Mouse (Mus musculus): Measurements from ENCODE around the gene Atp1a3. TPM values are rescaled to one million over a fixed set of nuclear protein-coding genes. Genes with fewer than 3 reads are reported as not detected.

The Atp1a3 gene
- total RNA-seq, 4 experiments from 2014 or later, result 1,859 to 2,026 (median 1,901) TPM

DNA sequence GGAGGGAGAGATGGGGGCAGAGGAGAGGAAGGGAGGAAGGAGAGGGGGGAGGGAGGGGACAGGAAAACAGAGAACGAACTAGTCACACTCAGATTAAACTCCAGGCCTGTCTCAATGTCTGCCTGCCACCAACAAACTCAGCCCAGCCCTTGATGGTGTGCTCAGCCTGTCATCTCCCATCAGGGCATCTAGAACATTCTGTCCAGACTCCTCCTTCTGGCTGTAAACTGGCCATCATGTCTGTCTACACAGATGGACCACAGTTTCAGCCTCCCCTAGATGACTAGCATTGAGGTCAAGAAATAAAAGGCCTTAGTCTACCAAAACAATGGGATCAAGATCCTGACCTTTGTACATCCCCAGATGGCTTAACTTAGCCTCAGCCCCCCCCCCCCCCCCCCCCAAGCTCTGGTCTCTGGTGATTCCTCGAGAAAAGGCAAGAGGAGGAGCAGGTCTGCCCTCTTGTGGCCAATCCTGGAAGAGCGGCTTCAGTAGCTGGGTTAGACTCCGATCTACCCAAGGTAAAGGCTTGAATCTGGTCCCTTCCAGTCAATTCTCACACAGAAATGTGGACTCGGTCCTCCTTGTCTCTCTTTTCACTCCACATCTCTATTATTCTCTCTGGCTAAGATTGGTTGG is 40.7 kb downstream of the Atp1a3 start:
- peak; percentile 67 to 88 for DNase-seq (ENCODE audit: low spot score in 2 of 2)

DNA sequence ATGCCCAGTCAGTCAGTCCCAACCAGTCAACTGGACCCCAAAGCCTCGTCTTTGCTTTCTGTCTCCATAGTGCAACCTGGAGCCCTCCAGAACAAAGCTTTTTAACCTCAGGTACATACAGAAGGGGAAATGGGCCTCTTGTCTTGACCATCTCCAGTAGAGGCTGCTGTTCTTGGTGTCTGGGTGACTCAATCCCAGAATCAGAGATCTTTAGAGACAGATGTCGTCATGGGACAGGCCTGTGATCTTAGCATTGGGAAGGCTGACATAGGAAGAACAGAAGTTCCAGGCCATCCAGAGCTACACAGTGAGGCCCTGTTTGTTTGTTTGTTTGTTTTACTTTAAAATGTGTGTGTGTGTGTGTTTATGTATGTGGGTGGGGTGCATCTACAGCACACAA is 41.5 kb downstream of the Atp1a3 start:
- DNase-seq (ENCODE audit: low spot score in 2 of 2), result no peak

GRCm38 (mm10) chr7:24955226-24955625 is 50.5 kb downstream of the Atp1a3 start:
- DNase-seq (ENCODE audit: low spot score in 2 of 2), result no peak

- no peak for DNase-seq (ENCODE audit: low spot score in 2 of 2)
Measured at GRCm38 (mm10) chr7:24954450-24954849, 51.3 kb downstream of the Atp1a3 start.

DNA sequence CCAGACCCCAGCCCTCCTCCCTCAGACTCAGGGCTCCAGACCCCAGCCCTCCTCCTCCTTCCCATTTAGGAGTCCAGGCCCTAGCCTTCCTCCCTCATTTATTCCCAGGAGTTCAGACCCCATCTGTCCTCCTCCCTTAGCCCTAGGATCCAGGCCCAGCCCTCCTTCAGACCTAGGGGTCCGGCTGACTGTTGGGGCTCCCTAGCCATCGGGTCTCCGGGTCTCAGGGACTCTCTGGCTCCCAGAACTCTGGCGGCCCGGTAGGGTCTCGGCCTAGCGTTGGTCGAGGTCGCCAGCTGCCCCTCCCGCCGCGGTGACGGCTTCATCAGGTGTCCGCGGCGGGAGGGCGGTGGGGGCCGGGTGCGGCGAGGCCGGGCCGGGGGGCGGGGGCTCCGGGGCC is 51.8 kb downstream of the Atp1a3 start:
- no peak for DNase-seq (ENCODE audit: low spot score in 2 of 2)

DNA sequence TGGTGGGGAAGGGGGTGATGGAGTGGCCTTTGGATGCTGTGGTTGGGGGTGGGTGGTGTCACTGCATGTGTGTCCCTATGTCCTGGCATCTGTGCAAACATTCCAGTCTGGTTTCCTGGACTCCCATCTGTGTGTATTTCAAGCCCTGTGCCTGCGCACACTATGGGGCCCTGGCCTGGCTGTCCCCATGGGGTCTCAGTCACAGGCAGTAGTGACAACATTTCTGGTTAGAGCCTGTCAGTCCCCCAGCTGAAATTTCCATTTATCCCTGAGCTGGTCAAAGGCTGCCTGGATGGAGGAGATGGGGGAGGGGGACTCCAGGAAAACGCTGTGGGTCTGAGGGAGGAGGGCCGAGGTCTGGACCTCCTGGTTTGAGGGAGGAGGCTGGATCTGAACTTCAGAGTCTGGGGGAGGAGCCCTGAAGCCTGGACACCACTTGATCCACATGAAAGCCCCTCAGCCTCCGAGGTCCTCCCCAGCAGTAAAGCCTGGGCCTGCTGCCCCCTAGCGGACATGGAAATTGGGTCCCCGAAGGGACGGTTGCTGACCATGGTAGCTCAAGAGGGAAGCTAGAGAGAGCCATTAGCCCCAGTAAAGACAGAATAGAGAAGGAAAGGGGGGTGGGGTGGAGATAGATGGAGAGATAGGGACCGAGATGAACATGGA is 55.7 kb downstream of the Atp1a3 start:
- DNase-seq (ENCODE audit: low spot score in 2 of 2), result peak in 1 of 2 experiments; percentile 49

GRCm38 (mm10) chr7:24948774-24949173 is 57.0 kb downstream of the Atp1a3 start:
- no peak for DNase-seq (ENCODE audit: low spot score in 2 of 2)

- DNase-seq (ENCODE audit: low spot score in 2 of 2), result no peak
Measured at GRCm38 (mm10) chr7:24947316-24948048, 58.3 kb downstream of the Atp1a3 start.

DNA sequence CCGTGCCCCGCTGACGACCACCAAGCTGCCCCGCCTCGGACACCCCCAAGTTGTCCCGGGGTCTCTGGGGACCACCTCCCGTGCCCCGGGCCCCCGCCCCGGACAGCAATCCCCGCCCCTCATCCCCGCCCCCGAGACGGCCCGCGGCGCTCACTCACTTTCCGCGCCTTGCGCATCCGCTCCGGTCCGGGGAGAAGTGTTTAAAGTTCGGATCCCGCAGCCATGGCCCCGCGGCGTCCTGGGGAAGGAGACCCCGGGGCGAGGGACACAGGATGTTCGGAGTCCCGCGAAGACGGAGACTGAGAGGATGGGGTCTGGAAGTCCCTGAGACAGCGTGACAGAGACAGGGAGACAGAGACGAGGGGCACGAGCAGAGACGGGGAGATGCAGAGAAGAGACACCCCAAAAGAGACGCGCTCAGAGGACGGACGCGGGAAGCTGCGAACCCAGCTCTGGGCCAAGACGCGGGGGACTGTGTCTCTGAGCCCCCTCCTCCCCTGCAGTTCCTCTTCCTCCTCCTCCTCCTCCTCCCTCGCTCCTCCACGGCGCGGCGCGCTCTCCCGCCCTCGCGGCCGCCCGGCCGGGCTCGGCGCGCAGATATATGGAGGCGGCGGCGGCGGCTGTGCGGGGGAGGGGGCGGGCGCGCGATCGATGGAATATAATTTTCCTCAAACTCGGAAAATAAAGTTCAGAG is 61.4 kb downstream of the Atp1a3 start, which contains the start of gene Gm4881:
Gene Gm4881, minus strand, starts transcription at position 238 of the 694 bp plus-strand sequence.
- no peak for DNase-seq (ENCODE audit: low spot score in 2 of 2)

GRCm38 (mm10) chr7:24943641-24944040 is 62.1 kb downstream of the Atp1a3 start:
- DNase-seq (ENCODE audit: low spot score in 2 of 2), result no peak

DNA sequence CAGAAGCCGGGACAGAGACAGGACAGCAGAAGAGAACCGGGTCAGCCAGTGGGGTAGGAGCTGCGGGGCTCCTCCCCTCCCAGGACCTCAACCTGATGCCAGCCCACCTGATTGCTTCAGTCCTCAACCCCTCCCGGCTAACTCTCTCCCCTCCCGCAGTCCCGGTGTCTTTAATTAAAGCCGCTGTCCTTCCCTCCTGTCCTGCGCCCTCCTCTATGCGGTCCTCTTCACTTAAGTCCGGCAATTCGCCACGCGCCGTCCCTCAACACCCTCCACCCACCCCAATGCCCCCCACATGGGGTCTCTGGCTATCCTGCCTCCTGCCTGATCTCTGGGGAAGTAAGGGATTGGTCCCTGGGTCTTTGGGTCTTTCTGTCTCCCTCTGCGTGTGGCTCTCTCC is 74.1 kb downstream of the Atp1a3 start:
- no peak for DNase-seq (ENCODE audit: low spot score in 2 of 2)

DNA sequence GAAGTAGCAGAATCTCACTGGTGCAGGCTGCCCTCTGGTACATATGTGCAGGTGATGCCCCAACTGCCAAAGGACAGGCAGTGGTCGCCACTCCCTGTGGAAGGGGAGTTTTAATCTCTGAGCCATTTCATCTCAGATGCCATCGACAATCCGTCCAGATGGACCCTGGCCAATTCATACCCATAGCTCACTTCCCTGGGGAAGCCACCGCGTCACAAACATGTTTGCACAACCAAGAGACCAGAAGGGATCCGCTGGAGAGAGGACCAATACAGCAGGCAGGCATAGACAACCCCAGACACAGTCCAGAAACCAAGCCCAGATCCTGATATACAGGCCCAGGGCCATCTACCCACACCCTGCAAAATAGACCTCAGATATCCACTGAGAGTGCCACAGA is 75.3 kb downstream of the Atp1a3 start:
- DNase-seq (ENCODE audit: low spot score in 2 of 2), result no peak

Small RNAs within 50 kb of the gene (microRNA-seq; reads per million reads assigned to microRNA genes)
- gene Mir7046 (13.7 to 14.6 reads per million in 2 experiments), gene Mir7047 (51.5 to 52.1 reads per million in 2 experiments)

Other genes starting within 250 kb of the Atp1a3 start
- gene Cd177, start 245.6 kb downstream of the Atp1a3 start, total RNA-seq (2022), result not detected
- gene Ceacam10, start 228.8 kb downstream of the Atp1a3 start, total RNA-seq (2022), result not detected
- gene Gm9844, start 143.7 kb downstream of the Atp1a3 start, total RNA-seq (2022), result not detected
- not detected for gene Lypd4, start 136.0 kb downstream of the Atp1a3 start, total RNA-seq (2022)
- gene Dmrtc2, start 135.9 kb downstream of the Atp1a3 start, total RNA-seq (2022), result not detected
- gene Rps19, start 121.6 kb downstream of the Atp1a3 start, total RNA-seq (2022), result 100 to 1,000 TPM; 577 to 601 (median 592) TPM
- under 1 TPM; 0.33 to 0.74 (median 0.53) TPM for gene Cd79a, start 108.6 kb downstream of the Atp1a3 start, total RNA-seq (2022)
- gene Arhgef1, start 103.0 kb downstream of the Atp1a3 start, total RNA-seq (2022), result 10 to 100 TPM; 56.3 to 90.8 (median 74.6) TPM
- not detected for gene Gm4881, start 61.5 kb downstream of the Atp1a3 start, total RNA-seq (2022)
- gene Rabac1, start 33.2 kb downstream of the Atp1a3 start, total RNA-seq (2022), result 100 to 1,000 TPM; 322 to 333 (median 326) TPM
- gene Grik5, start 66.4 kb upstream of the Atp1a3 start, total RNA-seq (2022), result 100 to 1,000 TPM; 201 to 224 (median 207) TPM
- 10 to 100 TPM; 36.8 to 40.0 (median 37.1) TPM for gene Zfp574, start 66.6 kb upstream of the Atp1a3 start, total RNA-seq (2022)
- 10 to 100 TPM; 10.5 to 13.2 (median 11.9) TPM for gene Pou2f2, start 173.8 kb upstream of the Atp1a3 start, total RNA-seq (2022)
- 10 to 100 TPM; 21.2 to 24.5 (median 22.2) TPM for gene Dedd2, start 214.7 kb upstream of the Atp1a3 start, total RNA-seq (2022)
- 10 to 100 TPM; 12.1 to 12.9 (median 12.8) TPM for gene Zfp526, start 215.5 kb upstream of the Atp1a3 start, total RNA-seq (2022)
- 100 to 1,000 TPM; 214 to 232 (median 222) TPM for gene Gsk3a, start 231.9 kb upstream of the Atp1a3 start, total RNA-seq (2022)
- gene Erf, start 244.8 kb upstream of the Atp1a3 start, total RNA-seq (2022), result 10 to 100 TPM; 61.3 to 75.7 (median 69.9) TPM

Measured in left cerebral cortex, adult 8-10 months (tissue).